Mouse (Mus musculus) gastrocnemius, postnatal 25 days (tissue): ENCODE data around the gene Itpk1. TPM values are rescaled to one million over a fixed set of nuclear protein-coding genes. Genes with fewer than 3 reads are reported as not detected.

ENCODE experiments used
- DNase-seq: peaks from one replicate; pipeline ENCODE4 v3.0.0; 2022
- total RNA-seq, 2 experiments: library from RNA; stranded (reverse); gene quantifications; 1 replicate in 1 of 2; 2 replicates in 1 of 2; pipeline ENCODE4 v1.2.3; 2021

Gene Itpk1
- total RNA-seq, 2 experiments from 2014 or later: 5.2 to 6.5 TPM

- DNase-seq: no peak
These were observed 8.6 kb upstream of the Itpk1 start for GRCm38 (mm10) chr12:102713153-102713865.

GRCm38 (mm10) chr12:102710851-102711375 lies 6.2 kb upstream of the Itpk1 start:
- DNase-seq: no peak

GRCm38 (mm10) chr12:102709896-102710295 lies 5.2 kb upstream of the Itpk1 start:
- DNase-seq: no peak

GRCm38 (mm10) chr12:102708220-102708619 lies 3.5 kb upstream of the Itpk1 start:
- no peak for DNase-seq

GRCm38 (mm10) chr12:102706833-102707463 lies 2.2 kb upstream of the Itpk1 start:
- DNase-seq: no peak

GRCm38 (mm10) chr12:102705906-102706640 lies 1.3 kb upstream of the Itpk1 start:
- DNase-seq: no peak

- peak; percentile 78 for DNase-seq
These were observed 614 bp upstream of the Itpk1 start for GRCm38 (mm10) chr12:102705216-102705871.

- DNase-seq: no peak
These were observed 765 bp downstream of the Itpk1 start for GRCm38 (mm10) chr12:102703921-102704408.

- no peak for DNase-seq
These were observed 1.3 kb downstream of the Itpk1 start for GRCm38 (mm10) chr12:102703441-102703840.

- no peak for DNase-seq
These were observed 1.7 kb downstream of the Itpk1 start for GRCm38 (mm10) chr12:102703111-102703412.

- DNase-seq: no peak
These were observed 2.2 kb downstream of the Itpk1 start for GRCm38 (mm10) chr12:102702356-102703110.

GRCm38 (mm10) chr12:102701691-102702207 lies 3.0 kb downstream of the Itpk1 start:
- DNase-seq: no peak

GRCm38 (mm10) chr12:102700453-102700852 lies 4.3 kb downstream of the Itpk1 start:
- DNase-seq: no peak

- DNase-seq: no peak
These were observed 5.6 kb downstream of the Itpk1 start for GRCm38 (mm10) chr12:102699156-102699555.

GRCm38 (mm10) chr12:102698089-102698684 lies 6.5 kb downstream of the Itpk1 start:
- no peak for DNase-seq

- DNase-seq: no peak
These were observed 7.3 kb downstream of the Itpk1 start for GRCm38 (mm10) chr12:102697381-102697780.

GRCm38 (mm10) chr12:102696635-102697354 lies 7.9 kb downstream of the Itpk1 start:
- DNase-seq: no peak

GRCm38 (mm10) chr12:102695369-102696239 lies 9.1 kb downstream of the Itpk1 start:
- no peak for DNase-seq

- no peak for DNase-seq
These were observed 13.0 kb downstream of the Itpk1 start for GRCm38 (mm10) chr12:102691761-102692160.
